In genomic region chr4:44756134-44756951, GRCm38 (mm10) we compare ENCODE assay signal across 8 mouse cellular contexts. TPM values are rescaled to one million over a fixed set of nuclear protein-coding genes. Genes with fewer than 3 reads are reported as not detected.
A peak's percentile ranks its signal among the peaks of the same experiment; 100 is the strongest.
DNase-seq lines count a peak whose midpoint lies in the region; ATAC-seq lines count a peak whose summit lies in the region.

No protein-coding gene starts in this region.

- peak overlapping the region; percentile 74 for H3K4me2 ChIP-seq in hindbrain, embryonic 14.5 days (replicated peaks)

- H3K9me3 ChIP-seq in hindbrain, embryonic 14.5 days (ENCODE audit: control insufficient read depth, low read length), result no peaks in the 10 kb centered on the region

- peak; percentile 99 for DNase-seq in R1 (ENCODE audit: low read depth, low spot score)
- peak; percentile 89 to 92 for DNase-seq in cerebellum, postnatal 25 days
- DNase-seq in frontal cortex, postnatal 25 days (ENCODE audit: low spot score in 2 of 2), result peak; percentile 79 to 84
- peak; percentile 94 for DNase-seq in hindbrain, embryonic 14.5 days (ENCODE audit: low spot score)
- DNase-seq in layer of hippocampus, postnatal 36 days, result peak; percentile 92 to 93
- DNase-seq in lung, postnatal 36 days, result peak; percentile 98
- DNase-seq in retina, postnatal 1 day, result peak; percentile 98
- peak; percentile 82 to 91 for DNase-seq in urinary bladder, adult 18-20 months (ENCODE audit: low spot score in 2 of 2)

- H3K9ac ChIP-seq in hindbrain, embryonic 14.5 days, result peak overlapping the region; percentile 71

- H3K27ac ChIP-seq in hindbrain, embryonic 14.5 days, result peak overlapping the region; percentile 85

- H3K27me3 ChIP-seq in hindbrain, embryonic 14.5 days (ENCODE audit: control insufficient read depth, insufficient read depth, low read length), result no peaks in the 10 kb centered on the region

- under 1% methylated on average over 58 of the region's 60 CpGs for WGBS in hindbrain, embryonic 14.5 days

- H3K4me1 ChIP-seq in hindbrain, embryonic 14.5 days (replicated peaks; ENCODE audit: control insufficient read depth, insufficient read depth, low read length), result peaks cover 15% of the 10 kb centered on the region; the same call in 1 of the 2 replicates

- H3K36me3 ChIP-seq in hindbrain, embryonic 14.5 days (replicated peaks; ENCODE audit: control insufficient read depth, insufficient read depth), result no peaks in the 10 kb centered on the region

- ATAC-seq in hindbrain, embryonic 14.5 days (ENCODE audit: low FRiP score), result peak; percentile 98

- H3K4me3 ChIP-seq in hindbrain, embryonic 14.5 days (replicated peaks; ENCODE audit: low read length), result peak overlapping the region; percentile 57

RNA-seq across cellular contexts. Expression of gene Zcchc7, which starts 0.7 kb away (rescaled TPM):
- polyA plus RNA-seq in hindbrain, embryonic 14.5 days (2014; fragmentation: Nextera tagmentation; extraction: Ambion mirVana), result 34.3 and 38.5 TPM in 2 replicates
- total RNA-seq in layer of hippocampus, postnatal 36 days (2021), result 10 to 100 TPM; 69.7 to 92.0 TPM

RNA-seq across cellular contexts. Expression of gene Pax5, which starts 46.1 kb away (rescaled TPM):
- 1.8 and 1.9 TPM in 2 replicates for polyA plus RNA-seq in hindbrain, embryonic 14.5 days (2014; fragmentation: Nextera tagmentation; extraction: Ambion mirVana)
- total RNA-seq in layer of hippocampus, postnatal 36 days (2021), result under 1 TPM; 0.05 to 0.99 TPM

Comparison
In these comparisons a context has a peak if more than half of its experiments do, and no peak if none do; other contexts are left out.
1. Peak in every context shown above with its lines: DNase-seq, ATAC-seq, H3K4me3 ChIP-seq and H3K27ac ChIP-seq.